Mouse (Mus musculus): ENCODE results near the gene Phox2b. TPM values are rescaled to one million over a fixed set of nuclear protein-coding genes. Genes with fewer than 3 reads are reported as not detected.

Gene Phox2b
- total and polyA plus RNA-seq, 2 experiments from 2014 or later, result 0.21 to 3.1 TPM

GRCm38 (mm10) chr5:67106261-67106660 lies 7.2 kb upstream of the Phox2b start:
- Histone ChIP-seq H3K27ac (ENCODE audit: low read depth, low read length) (no peak overlapping the region), H3K4me1 (ENCODE audit: insufficient read depth, low read length) (no peaks in the 10 kb centered on the region), H3K4me2 (ENCODE audit: low read depth, low read length, poor library complexity, severe bottlenecking) (no peak overlapping the region), H3K4me3 (ENCODE audit: low read depth, low read length) (no peak overlapping the region), H3K9me3 (ENCODE audit: low read length) (no peaks in the 10 kb centered on the region), H3K36me3 (ENCODE audit: insufficient read depth, low read length) (no peaks in the 10 kb centered on the region), H3K27me3 (ENCODE audit: insufficient read depth, low read length) (peaks cover 42% of the 10 kb centered on the region), H3K9ac (replicated peaks; ENCODE audit: low read length, poor library complexity, severe bottlenecking) (no peak overlapping the region)
- no peak for TF ChIP-seq CTCF (IDR thresholded peaks at IDR 0.05)
- ATAC-seq (ENCODE audit: low FRiP score), result no peak
- 82% methylated on average over 2 of the region's 2 CpGs for WGBS
- DNase-seq (ENCODE audit: low spot score), result no peak

- DNase-seq (ENCODE audit: low spot score) (no peak), ATAC-seq (ENCODE audit: low FRiP score) (no peak)
- no peak overlapping the region for H3K4me2 ChIP-seq (ENCODE audit: low read depth, low read length, poor library complexity, severe bottlenecking)
- no peak overlapping the region for H3K27ac ChIP-seq (ENCODE audit: low read depth, low read length)
- H3K36me3 ChIP-seq (ENCODE audit: insufficient read depth, low read length), result no peaks in the 10 kb centered on the region
- H3K4me3 ChIP-seq (ENCODE audit: low read depth, low read length), result no peak overlapping the region
- no peaks in the 10 kb centered on the region for H3K4me1 ChIP-seq (ENCODE audit: insufficient read depth, low read length)
- no peak overlapping the region for H3K9ac ChIP-seq (replicated peaks; ENCODE audit: low read length, poor library complexity, severe bottlenecking)
- WGBS, result 11% methylated on average over 3 of the region's 3 CpGs
- H3K27me3 ChIP-seq (ENCODE audit: insufficient read depth, low read length), result peaks cover 52% of the 10 kb centered on the region
- H3K9me3 ChIP-seq (ENCODE audit: low read length), result no peaks in the 10 kb centered on the region
- TF ChIP-seq CTCF (IDR thresholded peaks at IDR 0.05), result no peak
Observed at GRCm38 (mm10) chr5:67103016-67103415, 3.9 kb upstream of the Phox2b start.

DNA sequence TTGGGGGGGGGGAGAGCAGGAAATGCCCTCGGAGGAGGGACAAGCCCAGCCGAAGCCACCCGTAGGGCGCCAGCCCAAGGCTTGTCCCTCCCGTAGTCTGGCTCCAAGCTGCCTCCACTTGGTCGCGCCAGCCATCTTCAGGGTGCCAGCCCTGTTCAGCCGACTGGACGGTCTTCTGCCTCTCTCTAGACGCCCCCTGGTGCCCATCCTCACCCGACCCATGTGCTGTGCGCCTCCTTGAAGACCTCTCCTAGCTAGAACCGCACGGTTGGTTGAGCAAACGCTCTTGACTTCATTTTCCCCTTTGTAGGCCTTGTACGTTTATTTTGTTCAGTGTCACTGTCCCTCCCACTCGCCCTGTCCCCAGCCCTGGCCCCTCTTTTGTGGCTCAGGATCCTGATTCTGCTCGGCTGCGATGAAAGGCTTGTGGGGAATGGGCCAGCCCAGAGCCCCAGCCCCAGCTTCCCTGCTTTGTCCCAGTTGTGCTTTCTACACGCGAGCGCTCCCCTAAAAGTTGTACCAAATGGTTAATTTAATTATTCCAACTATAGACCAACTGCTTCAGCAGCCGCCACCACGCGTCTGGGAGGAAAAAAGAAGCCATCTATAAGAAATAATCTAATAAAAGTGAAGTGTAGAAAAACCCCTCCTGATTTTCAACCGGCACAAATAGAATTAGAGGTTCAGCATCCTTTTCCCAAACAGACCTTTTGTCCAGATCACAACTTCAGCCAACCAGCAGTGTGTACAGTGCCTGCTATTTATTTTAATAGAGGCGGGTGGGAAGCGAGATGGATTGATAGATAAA lies 2.9 kb upstream of the Phox2b start:
- no peaks in the 10 kb centered on the region for H3K4me1 ChIP-seq (ENCODE audit: insufficient read depth, low read length)
- no peak overlapping the region for H3K4me2 ChIP-seq (ENCODE audit: low read depth, low read length, poor library complexity, severe bottlenecking)
- no peak overlapping the region for H3K27ac ChIP-seq (ENCODE audit: low read depth, low read length)
- H3K27me3 ChIP-seq (ENCODE audit: insufficient read depth, low read length), result peaks cover 62% of the 10 kb centered on the region
- no peaks in the 10 kb centered on the region for H3K36me3 ChIP-seq (ENCODE audit: insufficient read depth, low read length)
- H3K9me3 ChIP-seq (ENCODE audit: low read length), result no peaks in the 10 kb centered on the region
- ATAC-seq (ENCODE audit: low FRiP score), result no peak
- H3K9ac ChIP-seq (replicated peaks; ENCODE audit: low read length, poor library complexity, severe bottlenecking), result no peak overlapping the region
- WGBS, result 3% methylated on average over 24 of the region's 28 CpGs
- H3K4me3 ChIP-seq (ENCODE audit: low read depth, low read length), result no peak overlapping the region
- TF ChIP-seq CTCF (IDR thresholded peaks at IDR 0.05), result peak; percentile 48
- no peak for DNase-seq (ENCODE audit: low spot score)

- Histone ChIP-seq H3K36me3 (ENCODE audit: insufficient read depth, low read length) (no peaks in the 10 kb centered on the region), H3K4me1 (ENCODE audit: insufficient read depth, low read length) (no peaks in the 10 kb centered on the region), H3K9me3 (ENCODE audit: low read length) (no peaks in the 10 kb centered on the region), H3K4me3 (ENCODE audit: low read depth, low read length) (no peak overlapping the region), H3K4me2 (ENCODE audit: low read depth, low read length, poor library complexity, severe bottlenecking) (no peak overlapping the region), H3K27me3 (ENCODE audit: insufficient read depth, low read length) (peaks cover 62% of the 10 kb centered on the region), H3K9ac (replicated peaks; ENCODE audit: low read length, poor library complexity, severe bottlenecking) (no peak overlapping the region), H3K27ac (ENCODE audit: low read depth, low read length) (no peak overlapping the region)
- WGBS, result 2% methylated on average over 9 of the region's 9 CpGs
- DNase-seq (ENCODE audit: low spot score) (no peak), ATAC-seq (ENCODE audit: low FRiP score) (no peak)
- no peak for TF ChIP-seq CTCF (IDR thresholded peaks at IDR 0.05)
Observed at GRCm38 (mm10) chr5:67101395-67101760, 2.3 kb upstream of the Phox2b start.

DNA sequence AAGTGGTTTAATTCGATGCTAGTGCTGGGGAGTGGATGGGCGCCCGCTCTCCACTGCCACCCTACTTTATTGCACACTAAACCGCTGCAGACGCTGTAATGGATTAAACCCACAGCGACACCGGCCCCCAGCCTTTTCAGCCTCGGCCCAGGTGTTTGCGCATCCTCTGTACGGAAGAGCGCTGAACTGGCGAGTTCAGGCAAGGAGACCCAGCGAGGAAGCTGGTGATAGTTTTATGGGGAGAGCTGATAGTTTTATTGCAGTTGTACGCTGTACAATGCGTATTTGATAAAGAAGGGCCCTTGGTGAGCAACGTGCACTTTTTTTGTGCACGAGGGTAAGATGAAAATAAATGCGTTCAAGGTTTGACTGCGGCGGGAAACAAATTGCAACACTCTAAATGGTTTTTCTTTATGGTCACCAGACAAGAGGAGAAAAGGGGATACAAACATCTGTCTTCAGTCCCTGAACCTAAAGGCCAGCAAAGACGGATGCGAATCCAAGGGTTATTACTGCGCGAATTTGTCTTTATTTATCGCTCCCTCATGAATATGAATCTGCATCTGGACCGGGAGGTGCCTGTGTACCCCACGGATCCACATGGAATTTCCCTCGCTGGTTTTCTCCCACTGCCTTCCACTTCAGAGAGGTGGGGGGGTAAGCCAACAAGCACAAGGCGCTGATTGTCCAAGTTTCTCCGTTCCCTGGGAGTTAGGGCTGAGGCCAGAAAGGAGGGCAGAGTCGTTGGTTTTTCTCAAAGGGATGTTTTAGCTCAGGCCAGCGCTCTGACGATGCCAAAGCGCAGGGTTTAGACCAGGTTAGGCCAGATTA lies 1.7 kb upstream of the Phox2b start:
- no peak for ATAC-seq (ENCODE audit: low FRiP score)
- Histone ChIP-seq H3K9ac (replicated peaks; ENCODE audit: low read length, poor library complexity, severe bottlenecking) (no peak overlapping the region), H3K27me3 (ENCODE audit: insufficient read depth, low read length) (peaks cover 67% of the 10 kb centered on the region), H3K27ac (ENCODE audit: low read depth, low read length) (no peak overlapping the region), H3K9me3 (ENCODE audit: low read length) (no peaks in the 10 kb centered on the region), H3K4me1 (ENCODE audit: insufficient read depth, low read length) (no peaks in the 10 kb centered on the region), H3K36me3 (ENCODE audit: insufficient read depth, low read length) (no peaks in the 10 kb centered on the region), H3K4me2 (ENCODE audit: low read depth, low read length, poor library complexity, severe bottlenecking) (no peak overlapping the region), H3K4me3 (ENCODE audit: low read depth, low read length) (no peak overlapping the region)
- DNase-seq (ENCODE audit: low spot score), result no peak
- no peak for TF ChIP-seq CTCF (IDR thresholded peaks at IDR 0.05)
- WGBS, result under 1% methylated on average over 34 of the region's 34 CpGs

All from midbrain, postnatal 0 days (tissue).